Mouse (Mus musculus) hindbrain, embryonic 15.5 days (tissue): ENCODE data around the gene Dnah11. TPM values are rescaled to one million over a fixed set of nuclear protein-coding genes. Genes with fewer than 3 reads are reported as not detected.
A peak's percentile ranks its signal among the peaks of the same experiment; 100 is the strongest.

ENCODE experiments used
- ATAC-seq: fragments of 200-750 bp; cut with Nextera tagmentation; 2 replicates; pipeline ENCODE4 v1.8.0; 2017; ENCODE audit warnings: low read depth, moderate number of reproducible peaks, moderate TSS enrichment; ENCODE audit not compliant: low FRiP score
- H3K27ac ChIP-seq: fragments of 300-500 bp; sonication (generic); replicated peaks from 2 replicates; pipeline ENCODE4 v1.5.1; 2015; ENCODE audit warnings: mild to moderate bottlenecking, inconsistent platforms
- H3K27me3 ChIP-seq: fragments of 300-500 bp; sonication (generic); 2 replicates; pipeline ENCODE4 v1.6.1; 2015; ENCODE audit warnings: control low read depth, inconsistent platforms
- H3K36me3 ChIP-seq: fragments of 300-500 bp; sonication (generic); 2 replicates; pipeline ENCODE4 v1.6.1; 2015; ENCODE audit warnings: control low read depth, inconsistent platforms
- H3K4me1 ChIP-seq: fragments of 300-500 bp; sonication (generic); replicated peaks from 2 replicates; pipeline ENCODE4 v1.6.1; 2015; ENCODE audit warnings: control low read depth, inconsistent platforms
- H3K4me2 ChIP-seq: fragments of 300-500 bp; sonication (generic); 2 replicates; pipeline ENCODE4 v1.6.1; 2015; ENCODE audit warnings: moderate library complexity, mild to moderate bottlenecking, inconsistent platforms
- H3K4me3 ChIP-seq: fragments of 300-500 bp; sonication (generic); 2 replicates; pipeline ENCODE4 v1.5.1; 2015; ENCODE audit warnings: mild to moderate bottlenecking, inconsistent platforms
- H3K9ac ChIP-seq: fragments of 300-500 bp; sonication (generic); 2 replicates; pipeline ENCODE4 v1.6.1; 2015; ENCODE audit warnings: inconsistent platforms
- H3K9me3 ChIP-seq: fragments of 300-500 bp; sonication (generic); 2 replicates; pipeline ENCODE4 v1.6.1; 2016; ENCODE audit warnings: control low read depth, inconsistent platforms
- WGBS: fragments of 180-500 bp; shearing (Covaris S2); methylation state at CpG from one replicate; pipeline ENCODE4 v1.1.7; 2015; 5-methylcytosine and 5-hydroxymethylcytosine counted together
- polyA plus RNA-seq: library from polyadenylated mRNA; unstranded; fragments of >200 nt; fragmentation: Nextera tagmentation; extraction: Ambion mirVana; gene quantifications from 2 replicates; pipeline ENCODE4 v1.2.1, GENCODE M21; 2015

The Dnah11 gene
- polyA plus RNA-seq, 1 experiment from 2014 or later, result 0.27 TPM

DNA sequence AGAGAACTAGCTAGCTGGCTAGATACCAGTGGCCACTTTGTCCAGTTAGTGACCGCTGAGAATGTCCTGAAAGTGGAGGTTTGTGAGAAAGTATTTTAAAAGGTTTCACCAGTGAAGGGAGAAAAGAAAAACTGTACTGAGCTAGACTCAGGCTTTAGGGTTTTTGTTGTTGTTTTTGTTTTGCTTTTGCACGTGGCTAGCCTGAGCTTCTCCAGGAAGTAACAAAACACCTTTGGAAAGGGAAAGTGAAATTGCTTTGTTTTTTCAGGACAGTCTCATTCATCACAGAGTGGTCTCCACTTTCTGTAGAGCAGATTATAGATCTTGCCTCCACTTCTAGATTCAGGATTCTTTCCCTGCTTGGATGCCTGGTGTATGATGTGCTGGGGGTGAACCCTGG, 353.9 kb downstream of the Dnah11 start:
- peaks cover 4% of the 10 kb centered on the region; the same call in 1 of the 2 replicates for H3K4me1 ChIP-seq
- no peak overlapping the region for H3K4me3 ChIP-seq
- WGBS, result 35% methylated on average over 2 of the region's 2 CpGs
- no peak overlapping the region for H3K9ac ChIP-seq
- H3K4me2 ChIP-seq, result no peak overlapping the region; the same call in 1 of the 2 replicates
- no peaks in the 10 kb centered on the region for H3K9me3 ChIP-seq
- peaks cover 6% of the 10 kb centered on the region; the same call in 1 of the 2 replicates for H3K27me3 ChIP-seq
- H3K27ac ChIP-seq, result no peak overlapping the region
- no peaks in the 10 kb centered on the region for H3K36me3 ChIP-seq
- no peak for ATAC-seq

DNA sequence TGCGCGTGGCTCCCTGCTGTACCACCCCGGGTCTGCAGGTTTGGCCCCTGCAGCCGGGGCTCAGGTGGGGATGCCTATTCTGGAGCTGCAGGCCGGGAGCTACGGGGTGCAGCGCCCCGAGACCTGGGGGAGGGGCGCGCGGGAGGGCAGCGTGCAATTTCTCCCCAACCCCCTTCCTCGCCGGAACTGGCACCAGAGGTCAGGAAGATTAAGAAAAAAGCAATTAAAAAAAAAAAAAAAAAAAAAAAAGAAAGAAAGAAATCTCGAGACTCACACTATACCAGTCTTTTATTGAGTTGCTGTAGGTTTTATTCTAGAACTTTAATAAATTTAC, 354.8 kb downstream of the Dnah11 start:
- no peaks in the 10 kb centered on the region for H3K9me3 ChIP-seq
- peak overlapping the region; percentile 100 for H3K4me2 ChIP-seq
- H3K4me3 ChIP-seq, result peak overlapping the region; percentile 95
- 0% methylated on average over 15 of the region's 15 CpGs for WGBS
- H3K9ac ChIP-seq, result peak overlapping the region; percentile 74
- no peak overlapping the region for H3K27ac ChIP-seq
- peaks cover 6% of the 10 kb centered on the region; the same call in 1 of the 2 replicates for H3K27me3 ChIP-seq
- H3K36me3 ChIP-seq, result no peaks in the 10 kb centered on the region
- peaks cover 4% of the 10 kb centered on the region; the same call in 1 of the 2 replicates for H3K4me1 ChIP-seq
- no peak for ATAC-seq

DNA sequence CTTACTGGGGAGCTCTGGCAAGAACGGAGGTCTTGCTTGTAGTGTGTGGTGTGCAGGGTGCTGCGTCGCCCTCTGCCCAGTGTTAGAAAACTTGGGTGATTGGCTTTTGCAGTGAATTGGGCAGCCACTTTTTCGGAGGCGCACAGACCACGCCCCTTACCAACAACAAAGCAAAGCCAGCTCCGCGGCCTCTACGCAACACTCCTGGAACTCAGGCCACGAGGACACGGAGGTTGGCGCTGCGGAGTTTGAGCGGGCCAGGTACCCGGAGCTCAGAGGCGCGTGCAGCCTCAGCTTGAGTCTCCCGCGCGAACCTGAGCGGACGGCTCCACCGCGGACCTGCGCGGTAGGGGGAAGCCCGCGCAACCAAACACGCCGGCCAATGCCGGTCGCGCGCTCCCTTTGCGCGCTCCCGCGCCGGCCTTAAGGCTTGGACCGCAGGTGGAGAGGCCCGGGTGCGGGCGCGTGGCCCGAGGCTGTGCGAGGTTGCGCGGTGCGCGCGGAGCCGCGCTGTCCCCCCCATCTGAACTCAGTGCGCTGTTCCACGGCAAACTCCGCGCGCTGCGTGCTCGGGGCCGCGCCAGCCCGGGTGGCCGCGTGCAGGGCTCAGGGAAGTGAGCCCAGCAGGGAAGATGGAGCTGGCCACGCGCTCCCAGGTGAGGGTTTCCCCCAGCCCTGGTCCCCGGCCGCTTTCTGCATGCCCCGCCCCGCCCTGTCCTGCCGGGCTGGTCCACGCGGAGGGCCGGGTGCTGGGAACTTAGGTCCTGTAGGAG, 355.4 kb downstream of the Dnah11 start:
- Histone ChIP-seq H3K9me3 (no peaks in the 10 kb centered on the region), H3K27ac (no peak overlapping the region), H3K4me2 (peak overlapping the region; percentile 100), H3K4me1 (peaks cover 4% of the 10 kb centered on the region; the same call in 1 of the 2 replicates), H3K4me3 (peak overlapping the region; percentile 95), H3K27me3 (peaks cover 6% of the 10 kb centered on the region; the same call in 1 of the 2 replicates), H3K9ac (peak overlapping the region; percentile 74), H3K36me3 (no peaks in the 10 kb centered on the region)
- ATAC-seq, result peak; percentile 98
- under 1% methylated on average over 75 of the region's 75 CpGs for WGBS

DNA sequence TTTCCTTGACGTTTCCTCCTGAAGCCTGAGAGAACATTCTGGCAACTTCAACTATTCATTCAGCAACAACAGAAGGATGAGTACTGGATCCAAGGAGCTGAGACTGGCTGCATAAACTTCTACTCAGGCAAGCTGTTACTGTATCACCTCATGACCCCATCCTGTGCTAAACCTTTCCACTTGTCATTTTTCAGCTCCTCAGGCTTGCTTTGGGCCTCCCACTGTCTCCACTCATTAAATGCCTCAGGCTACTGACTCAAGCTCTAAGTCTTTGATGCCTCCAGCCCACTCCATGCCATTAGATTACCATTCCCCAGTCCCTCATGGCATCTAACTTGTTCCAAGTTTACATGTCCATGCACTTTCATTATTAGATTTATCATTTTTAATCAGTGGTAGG, 356.2 kb downstream of the Dnah11 start:
- peaks cover 6% of the 10 kb centered on the region; the same call in 1 of the 2 replicates for H3K27me3 ChIP-seq
- WGBS, result 83% methylated on average over 1 of the region's 1 CpGs
- no peak for ATAC-seq
- no peak overlapping the region for H3K9ac ChIP-seq
- H3K4me1 ChIP-seq, result peaks cover 4% of the 10 kb centered on the region; the same call in 1 of the 2 replicates
- H3K4me2 ChIP-seq, result no peak overlapping the region
- H3K27ac ChIP-seq, result no peak overlapping the region
- no peak overlapping the region for H3K4me3 ChIP-seq
- H3K36me3 ChIP-seq, result no peaks in the 10 kb centered on the region
- no peaks in the 10 kb centered on the region for H3K9me3 ChIP-seq

DNA sequence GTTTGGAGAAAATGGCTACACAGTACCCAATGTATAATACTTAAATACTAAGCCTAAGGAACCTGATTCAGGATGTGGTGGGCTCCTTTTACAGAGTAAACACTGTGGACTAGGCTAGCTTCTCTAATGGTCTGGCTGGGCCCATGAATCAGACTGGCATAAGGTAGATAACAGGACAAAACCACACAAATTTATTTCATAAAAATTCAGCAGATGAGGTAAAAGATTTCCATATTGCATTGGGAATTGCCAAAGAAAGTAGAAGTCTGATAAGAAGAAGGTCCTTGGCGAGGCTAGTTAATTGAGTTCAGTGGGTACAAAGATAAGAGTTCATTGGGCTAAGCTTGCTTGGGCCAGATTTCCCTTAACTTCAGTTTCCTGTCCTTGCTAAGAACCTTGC, 358.1 kb downstream of the Dnah11 start:
- no peak for ATAC-seq
- no peak overlapping the region for H3K27ac ChIP-seq
- WGBS, result 93% methylated on average over 1 of the region's 1 CpGs
- no peak overlapping the region for H3K4me2 ChIP-seq
- H3K9ac ChIP-seq, result no peak overlapping the region
- H3K36me3 ChIP-seq, result no peaks in the 10 kb centered on the region
- peaks cover 4% of the 10 kb centered on the region; the same call in 1 of the 2 replicates for H3K4me1 ChIP-seq
- no peak overlapping the region for H3K4me3 ChIP-seq
- H3K27me3 ChIP-seq, result peaks cover 8% of the 10 kb centered on the region; the same call in 1 of the 2 replicates
- H3K9me3 ChIP-seq, result no peaks in the 10 kb centered on the region

DNA sequence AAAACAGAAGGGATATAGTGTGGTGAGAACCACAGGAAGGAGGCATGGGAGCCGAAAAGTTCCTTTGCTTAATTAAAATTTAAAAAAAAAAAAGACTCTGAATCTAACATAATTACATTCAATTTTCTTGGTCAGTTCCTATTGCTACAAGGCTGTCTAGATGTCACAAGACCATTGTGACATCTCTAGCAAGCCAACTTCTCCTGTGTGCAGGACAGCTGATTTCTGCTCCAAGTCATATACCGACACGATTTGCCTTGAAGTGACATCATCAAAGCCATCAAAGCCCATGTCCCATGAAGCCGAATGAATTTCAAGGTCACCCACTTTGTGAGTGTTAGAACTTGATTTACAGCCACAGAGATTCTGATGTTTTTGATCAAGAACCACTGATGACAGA, 361.5 kb downstream of the Dnah11 start:
- Histone ChIP-seq H3K9ac (no peak overlapping the region), H3K9me3 (no peaks in the 10 kb centered on the region), H3K4me1 (no peaks in the 10 kb centered on the region), H3K4me2 (no peak overlapping the region), H3K27me3 (peaks cover 4% of the 10 kb centered on the region; the same call in 1 of the 2 replicates), H3K4me3 (no peak overlapping the region), H3K36me3 (no peaks in the 10 kb centered on the region), H3K27ac (no peak overlapping the region)
- no peak for ATAC-seq
- 90% methylated on average over 4 of the region's 4 CpGs for WGBS

DNA sequence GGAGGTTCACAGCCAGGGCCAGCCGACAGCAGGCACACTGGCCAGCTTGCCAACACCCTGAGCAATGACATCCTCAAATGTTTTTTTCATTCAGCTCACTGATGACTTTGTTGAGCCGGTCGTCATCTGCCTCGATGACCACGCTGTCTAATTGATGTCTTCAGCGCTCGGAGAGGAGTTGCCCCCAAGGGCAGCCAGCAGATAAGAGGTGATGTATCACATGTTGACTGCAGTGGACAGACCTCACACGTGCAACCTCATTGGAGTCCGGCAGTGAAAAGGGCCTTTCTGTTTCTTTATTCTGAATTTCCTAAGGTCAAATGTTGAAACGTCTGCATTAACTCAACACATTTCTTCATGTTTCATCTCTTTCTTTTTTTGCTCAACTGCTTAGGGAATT, 363.5 kb downstream of the Dnah11 start:
- no peak overlapping the region for H3K4me2 ChIP-seq
- H3K27me3 ChIP-seq, result peaks cover 2% of the 10 kb centered on the region; the same call in 1 of the 2 replicates
- no peaks in the 10 kb centered on the region for H3K9me3 ChIP-seq
- no peaks in the 10 kb centered on the region for H3K36me3 ChIP-seq
- 34% methylated on average over 10 of the region's 10 CpGs for WGBS
- no peak for ATAC-seq
- H3K9ac ChIP-seq, result no peak overlapping the region
- H3K4me1 ChIP-seq, result no peaks in the 10 kb centered on the region
- no peak overlapping the region for H3K4me3 ChIP-seq
- H3K27ac ChIP-seq, result no peak overlapping the region

DNA sequence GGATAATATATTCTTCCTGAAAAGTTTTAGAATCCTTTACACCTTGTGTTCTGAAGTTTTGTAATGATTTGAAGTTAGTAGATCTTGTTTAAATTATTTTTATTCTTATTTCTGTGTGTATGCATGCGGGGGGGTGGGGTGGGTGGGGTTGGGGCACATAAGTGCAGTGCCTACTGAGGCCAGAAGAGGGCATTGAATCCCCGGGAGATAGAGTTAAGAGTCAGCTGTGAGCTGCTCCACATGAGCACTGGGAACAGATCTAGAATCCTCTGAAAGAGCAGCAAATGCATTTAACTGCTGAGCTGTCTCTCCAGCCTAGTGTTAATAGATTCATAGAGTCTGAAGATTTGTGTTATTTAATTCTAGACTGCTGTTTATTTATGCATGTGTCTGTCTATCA, 364.2 kb downstream of the Dnah11 start:
- ATAC-seq, result no peak
- no peak overlapping the region for H3K4me3 ChIP-seq
- WGBS, result 84% methylated on average over 2 of the region's 2 CpGs
- no peaks in the 10 kb centered on the region for H3K9me3 ChIP-seq
- H3K36me3 ChIP-seq, result no peaks in the 10 kb centered on the region
- H3K9ac ChIP-seq, result no peak overlapping the region
- peaks cover 2% of the 10 kb centered on the region; the same call in 1 of the 2 replicates for H3K27me3 ChIP-seq
- no peak overlapping the region for H3K4me2 ChIP-seq
- H3K4me1 ChIP-seq, result no peaks in the 10 kb centered on the region
- H3K27ac ChIP-seq, result no peak overlapping the region

DNA sequence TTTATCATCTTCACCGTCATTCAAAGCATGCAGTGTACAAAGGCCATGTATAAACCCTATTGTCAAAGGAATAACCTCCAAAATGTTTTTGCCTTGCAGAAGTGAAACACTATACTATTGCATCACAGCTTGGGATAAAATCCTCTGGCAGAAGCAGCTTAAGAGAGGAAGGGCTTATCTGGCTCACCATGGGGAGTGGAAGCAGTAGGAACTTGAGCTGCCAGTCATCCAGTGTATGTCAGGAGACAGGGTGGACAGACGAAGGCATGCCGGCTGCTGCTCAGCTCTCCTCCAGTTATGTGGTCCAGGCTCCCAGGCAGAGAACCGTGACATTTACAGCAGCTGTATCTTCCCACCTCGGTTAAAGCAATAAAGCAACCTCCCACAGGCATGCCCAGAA, 366.7 kb downstream of the Dnah11 start:
- Histone ChIP-seq H3K9me3 (no peaks in the 10 kb centered on the region), H3K27me3 (peaks cover 2% of the 10 kb centered on the region; the same call in 1 of the 2 replicates), H3K4me2 (no peak overlapping the region), H3K9ac (no peak overlapping the region), H3K4me3 (no peak overlapping the region), H3K4me1 (no peaks in the 10 kb centered on the region), H3K27ac (no peak overlapping the region), H3K36me3 (no peaks in the 10 kb centered on the region)
- WGBS, result 57% methylated on average over 5 of the region's 5 CpGs
- ATAC-seq, result no peak

DNA sequence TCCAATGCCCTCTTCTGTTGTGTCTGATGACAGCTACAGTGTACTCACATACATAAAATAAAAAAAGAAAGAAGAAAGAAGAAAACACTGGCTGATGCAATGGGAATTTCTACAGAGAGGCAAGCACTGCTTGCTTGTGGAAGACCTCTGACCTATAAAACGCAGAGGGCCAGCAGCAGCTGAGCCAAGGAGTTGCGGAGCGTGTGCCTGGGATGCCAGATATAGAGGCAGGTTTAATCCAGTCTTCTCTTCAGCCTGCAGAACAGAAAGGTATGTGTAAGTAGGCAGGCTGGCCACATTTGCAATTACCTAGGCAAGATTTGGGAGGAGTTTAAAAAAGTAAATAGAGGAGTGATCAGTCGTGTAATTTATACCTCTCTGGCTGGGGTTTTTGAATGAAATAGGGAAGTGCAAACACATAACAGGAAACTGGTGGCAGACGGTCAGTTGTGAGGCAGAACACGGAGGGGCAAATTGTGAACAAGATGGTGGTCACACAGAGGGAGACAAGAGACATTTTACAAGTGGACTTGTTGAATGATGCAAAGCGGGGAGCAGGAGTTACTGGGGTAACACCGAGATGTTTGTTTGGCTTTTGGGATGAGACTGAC, 367.4 kb downstream of the Dnah11 start:
- Histone ChIP-seq H3K4me3 (no peak overlapping the region), H3K9ac (no peak overlapping the region), H3K4me2 (no peak overlapping the region), H3K9me3 (no peaks in the 10 kb centered on the region), H3K36me3 (no peaks in the 10 kb centered on the region), H3K27me3 (peaks cover 2% of the 10 kb centered on the region; the same call in 1 of the 2 replicates), H3K4me1 (no peaks in the 10 kb centered on the region), H3K27ac (no peak overlapping the region)
- no peak for ATAC-seq
- WGBS, result 83% methylated on average over 8 of the region's 8 CpGs

DNA sequence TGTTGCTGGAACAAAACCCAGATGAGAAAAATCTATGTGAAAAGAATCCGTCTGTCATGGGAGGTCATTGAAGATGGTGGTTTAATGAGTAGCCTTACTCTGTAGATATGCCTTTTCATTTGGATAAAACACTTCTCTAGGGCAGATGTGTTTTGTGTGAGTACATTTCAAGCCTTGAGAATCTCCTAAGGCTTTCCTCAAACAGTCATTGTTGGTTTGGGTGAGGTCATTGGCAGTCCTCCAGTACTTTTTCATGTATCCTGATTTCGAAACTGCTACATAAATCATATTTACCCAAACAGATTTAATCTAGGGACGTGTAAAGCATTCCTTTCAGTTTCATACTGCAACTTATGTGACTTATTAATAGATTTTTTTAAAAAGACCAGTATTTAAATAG, 370.5 kb downstream of the Dnah11 start:
- Histone ChIP-seq H3K9ac (no peak overlapping the region), H3K4me3 (no peak overlapping the region), H3K36me3 (no peaks in the 10 kb centered on the region), H3K27me3 (no peaks in the 10 kb centered on the region; the same call in 1 of the 2 replicates), H3K9me3 (no peaks in the 10 kb centered on the region), H3K27ac (no peak overlapping the region), H3K4me2 (no peak overlapping the region), H3K4me1 (no peaks in the 10 kb centered on the region)
- WGBS, result 89% methylated on average over 3 of the region's 3 CpGs
- ATAC-seq, result no peak
